Mouse (Mus musculus) midbrain, embryonic 16.5 days (tissue): Measurements from ENCODE around the gene Pigw. TPM values are rescaled to one million over a fixed set of nuclear protein-coding genes. Genes with fewer than 3 reads are reported as not detected.
A peak's percentile ranks its signal among the peaks of the same experiment; 100 is the strongest.

Source experiments
- ATAC-seq: fragments of 200-750 bp; cut with Nextera tagmentation; 2 replicates; pipeline ENCODE4 v1.8.0; 2017; ENCODE audit warnings: moderate TSS enrichment
- H3K27ac ChIP-seq: fragments of 300-500 bp; sonication (generic); 2 replicates; pipeline ENCODE4 v1.5.1; 2014; ENCODE audit warnings: mild to moderate bottlenecking, low read length, mixed read lengths
- H3K27me3 ChIP-seq: fragments of 300-500 bp; sonication (generic); 2 replicates; pipeline ENCODE4 v1.6.1; 2014; ENCODE audit warnings: low read depth, low read length, mixed read lengths; ENCODE audit not compliant: control insufficient read depth, insufficient read depth
- H3K36me3 ChIP-seq: fragments of 300-500 bp; sonication (generic); 2 replicates; pipeline ENCODE4 v1.6.1; 2014; ENCODE audit warnings: mild to moderate bottlenecking, low read length, moderate library complexity, mixed read lengths; ENCODE audit not compliant: control insufficient read depth, insufficient read depth
- H3K4me1 ChIP-seq: fragments of 300-500 bp; sonication (generic); 2 replicates; pipeline ENCODE4 v1.6.1; 2014; ENCODE audit warnings: mild to moderate bottlenecking, low read length, mixed read lengths; ENCODE audit not compliant: control insufficient read depth, insufficient read depth
- H3K4me2 ChIP-seq: fragments of 300-500 bp; sonication (generic); 2 replicates; pipeline ENCODE4 v1.6.1; 2014; ENCODE audit warnings: mild to moderate bottlenecking, low read length, mixed read lengths
- H3K4me3 ChIP-seq: fragments of 300-500 bp; sonication (generic); 2 replicates; pipeline ENCODE4 v1.5.1; 2014; ENCODE audit warnings: low read depth, mild to moderate bottlenecking, low read length, moderate library complexity, mixed read lengths
- H3K9ac ChIP-seq: fragments of 300-500 bp; sonication (generic); 2 replicates; pipeline ENCODE4 v1.6.1; 2014; ENCODE audit warnings: low read depth, low read length, mixed read lengths
- H3K9me3 ChIP-seq: fragments of 300-500 bp; sonication (generic); replicated peaks from 2 replicates; pipeline ENCODE4 v1.6.1; 2014; ENCODE audit warnings: mild to moderate bottlenecking, low read length, mixed read lengths; ENCODE audit not compliant: control insufficient read depth, poor library complexity, severe bottlenecking
- WGBS: fragments of 180-500 bp; shearing (Covaris S2); extraction: QIAGEN DNeasy Blood & Tissue Kit; methylation state at CpG from one replicate; pipeline ENCODE4 v1.1.7; 2014; 5-methylcytosine and 5-hydroxymethylcytosine counted together
- polyA plus RNA-seq: library from polyadenylated mRNA; unstranded; fragments of >200 nt; fragmentation: Nextera tagmentation; extraction: Ambion mirVana; gene quantifications from 2 replicates; pipeline ENCODE4 v1.2.1, GENCODE M21; 2015

The Pigw gene
- polyA plus RNA-seq, 1 experiment from 2014 or later = 2.4 TPM

- Histone ChIP-seq H3K9ac (peak overlapping the region; percentile 96), H3K4me1 (peaks cover 20% of the 10 kb centered on the region), H3K27ac (peak overlapping the region; percentile 100), H3K4me2 (peak overlapping the region; percentile 79), H3K36me3 (no peaks in the 10 kb centered on the region), H3K9me3 (no peaks in the 10 kb centered on the region), H3K27me3 (no peaks in the 10 kb centered on the region), H3K4me3 (peak overlapping the region; percentile 63)
- no peak for ATAC-seq
- 83% methylated on average over 4 of the region's 4 CpGs for WGBS
These were observed 8.5 kb downstream of the Pigw start for GRCm38 (mm10) chr11:84871548-84872069.

- H3K27ac ChIP-seq = peak overlapping the region; percentile 100
- no peaks in the 10 kb centered on the region for H3K27me3 ChIP-seq
- 2% methylated on average over 10 of the region's 10 CpGs for WGBS
- ATAC-seq = peak; percentile 69
- peak overlapping the region; percentile 79 for H3K4me2 ChIP-seq
- H3K4me1 ChIP-seq = peaks cover 23% of the 10 kb centered on the region
- H3K36me3 ChIP-seq = no peaks in the 10 kb centered on the region
- peak overlapping the region; percentile 96 for H3K9ac ChIP-seq
- H3K9me3 ChIP-seq = no peaks in the 10 kb centered on the region
- H3K4me3 ChIP-seq = peak overlapping the region; percentile 63
These were observed 9.0 kb downstream of the Pigw start for GRCm38 (mm10) chr11:84871046-84871445.

GRCm38 (mm10) chr11:84870337-84871043, 9.6 kb downstream of the Pigw start, which contains the start of gene Ggnbp2:
TSS of gene Ggnbp2 (minus strand) at chr11:84870817.
- Histone ChIP-seq H3K9me3 (no peaks in the 10 kb centered on the region), H3K36me3 (no peaks in the 10 kb centered on the region), H3K4me3 (peak within 1 kb of the TSS; percentile 63), H3K9ac (peak within 1 kb of the TSS; percentile 96), H3K4me2 (peak within 1 kb of the TSS; percentile 79), H3K4me1 (peaks cover 23% of the 10 kb centered on the region), H3K27ac (peak within 1 kb of the TSS; percentile 100), H3K27me3 (no peaks in the 10 kb centered on the region)
- WGBS = under 1% methylated on average over 52 of the region's 62 CpGs
- peak; percentile 88 for ATAC-seq

GRCm38 (mm10) chr11:84869537-84870232, 10.4 kb downstream of the Pigw start:
- Histone ChIP-seq H3K9ac (peak overlapping the region; percentile 75), H3K9me3 (no peaks in the 10 kb centered on the region), H3K4me3 (peak overlapping the region; percentile 63), H3K4me1 (peaks cover 25% of the 10 kb centered on the region), H3K36me3 (no peaks in the 10 kb centered on the region), H3K27me3 (no peaks in the 10 kb centered on the region), H3K4me2 (peak overlapping the region; percentile 78), H3K27ac (peak overlapping the region; percentile 100)
- ATAC-seq = peak; percentile 88
- under 1% methylated on average over 49 of the region's 61 CpGs for WGBS

- 16% methylated on average over 7 of the region's 7 CpGs for WGBS
- Histone ChIP-seq H3K27ac (peak overlapping the region; percentile 100; the same call in 1 of the 2 replicates), H3K9ac (peak overlapping the region; percentile 75)
These were observed 11.3 kb downstream of the Pigw start for GRCm38 (mm10) chr11:84868786-84869259.

GRCm38 (mm10) chr11:84867586-84867985, 12.5 kb downstream of the Pigw start:
- Histone ChIP-seq H3K4me3 (no peak overlapping the region), H3K4me2 (0 out of 2 replicates have a peak overlapping the region, but pooled peaks have one; percentile 23), H3K9ac (no peak overlapping the region), H3K4me1 (peaks cover 25% of the 10 kb centered on the region), H3K9me3 (no peaks in the 10 kb centered on the region), H3K27ac (no peak overlapping the region), H3K36me3 (no peaks in the 10 kb centered on the region), H3K27me3 (no peaks in the 10 kb centered on the region)
- WGBS = 91% methylated on average over 2 of the region's 2 CpGs
- ATAC-seq = no peak

More at GRCm38 (mm10) chr11:84868786-84869259, 11.3 kb downstream of the Pigw start:
- Histone ChIP-seq H3K27me3 (no peaks in the 10 kb centered on the region), H3K4me3 (peak overlapping the region; percentile 63), H3K9me3 (no peaks in the 10 kb centered on the region), H3K4me2 (peak overlapping the region; percentile 78), H3K36me3 (no peaks in the 10 kb centered on the region), H3K4me1 (peaks cover 25% of the 10 kb centered on the region)
- ATAC-seq = no peak

- Histone ChIP-seq H3K27me3 (no peaks in the 10 kb centered on the region), H3K4me2 (no peak overlapping the region), H3K9me3 (no peaks in the 10 kb centered on the region), H3K36me3 (no peaks in the 10 kb centered on the region), H3K4me1 (peaks cover 22% of the 10 kb centered on the region), H3K9ac (no peak overlapping the region), H3K27ac (no peak overlapping the region), H3K4me3 (no peak overlapping the region)
- no peak for ATAC-seq
- WGBS = 84% methylated on average over 2 of the region's 2 CpGs
These were observed 14.8 kb downstream of the Pigw start for GRCm38 (mm10) chr11:84865268-84865667.

- Histone ChIP-seq H3K4me1 (no peaks in the 10 kb centered on the region), H3K27ac (no peak overlapping the region), H3K9me3 (no peaks in the 10 kb centered on the region), H3K4me3 (no peak overlapping the region), H3K4me2 (no peak overlapping the region), H3K9ac (no peak overlapping the region), H3K27me3 (no peaks in the 10 kb centered on the region), H3K36me3 (peaks cover 13% of the 10 kb centered on the region)
- 96% methylated on average over 6 of the region's 6 CpGs for WGBS
- ATAC-seq = no peak
These were observed 24.8 kb downstream of the Pigw start for GRCm38 (mm10) chr11:84855285-84855684.
